Mouse (Mus musculus): Measurements from ENCODE around the gene Dtwd1. TPM values are rescaled to one million over a fixed set of nuclear protein-coding genes. Genes with fewer than 3 reads are reported as not detected.

Gene Dtwd1
- polyA plus RNA-seq, 1 experiment from 2014 or later = 25.4 TPM

Other genes with a start within 250 kb of the Dtwd1 start
- 0.14 and 0.56 TPM in 2 replicates for gene Fgf7, start 117.5 kb upstream of the Dtwd1 start, polyA plus RNA-seq (2016; fragmentation: Nextera tagmentation; extraction: Ambion mirVana)
- gene Fam227b, start 137 bp upstream of the Dtwd1 start, polyA plus RNA-seq (2016; fragmentation: Nextera tagmentation; extraction: Ambion mirVana) = not detected in 2 replicates
- gene Gm17555, start 63.0 kb downstream of the Dtwd1 start, polyA plus RNA-seq (2016; fragmentation: Nextera tagmentation; extraction: Ambion mirVana) = not detected in 2 replicates